Mouse (Mus musculus): Measurements from ENCODE around the gene Col4a1.

Col4a1 gene

GRCm38 (mm10) chr8:11262031-11262735 lies 50.4 kb downstream of the Col4a1 start:
- DNase-seq, result peak; percentile 71

- DNase-seq, result no peak
Observed at GRCm38 (mm10) chr8:11259832-11260615, 52.6 kb downstream of the Col4a1 start.

GRCm38 (mm10) chr8:11258517-11259136 lies 54.0 kb downstream of the Col4a1 start:
- DNase-seq, result no peak

DNA sequence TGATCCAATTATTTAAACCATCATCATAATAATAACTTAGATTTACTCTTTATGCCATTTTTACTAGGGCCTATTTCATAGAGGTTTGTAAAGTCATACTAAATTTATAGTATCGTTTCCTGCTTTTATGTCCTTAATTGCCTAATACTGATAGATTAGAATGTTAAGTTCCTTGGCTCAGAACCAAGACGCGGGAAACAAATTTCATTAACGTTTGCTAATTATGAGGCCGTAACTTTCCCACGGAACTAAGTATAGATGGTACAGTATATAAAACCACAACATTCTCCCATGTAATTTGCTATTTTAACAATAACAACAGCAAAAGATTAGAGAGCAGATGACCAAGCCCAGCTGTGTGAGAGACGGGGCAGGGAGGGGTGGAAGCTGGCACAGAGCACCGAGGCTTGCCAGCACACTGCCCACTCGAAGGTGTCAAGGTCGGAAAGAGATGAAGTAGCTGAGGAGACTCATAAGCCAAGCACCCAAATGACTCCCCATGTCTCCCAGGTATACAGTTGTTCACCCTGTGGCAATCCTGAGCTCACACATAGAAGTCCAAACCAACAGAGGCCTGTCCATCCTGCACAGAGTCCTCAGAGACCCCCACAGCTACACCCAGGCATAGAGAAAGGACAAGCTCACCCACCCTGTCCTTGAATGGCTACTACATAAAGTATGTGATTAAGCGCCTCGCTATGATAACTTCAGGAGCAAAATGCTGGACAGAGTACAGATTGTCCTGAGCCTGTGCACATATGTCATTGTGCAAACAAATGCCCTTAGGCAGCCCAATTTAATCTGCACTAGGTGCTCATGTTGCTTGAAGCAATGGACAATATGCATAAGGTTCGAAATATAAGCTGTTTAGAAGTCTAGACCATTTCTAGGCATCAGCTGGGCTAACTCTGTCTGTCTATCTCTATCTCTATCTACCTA lies 55.3 kb downstream of the Col4a1 start:
- no peak for DNase-seq

GRCm38 (mm10) chr8:11256405-11256804 lies 56.2 kb downstream of the Col4a1 start:
- no peak for DNase-seq

GRCm38 (mm10) chr8:11255680-11256079 lies 56.9 kb downstream of the Col4a1 start:
- no peak for DNase-seq

DNA sequence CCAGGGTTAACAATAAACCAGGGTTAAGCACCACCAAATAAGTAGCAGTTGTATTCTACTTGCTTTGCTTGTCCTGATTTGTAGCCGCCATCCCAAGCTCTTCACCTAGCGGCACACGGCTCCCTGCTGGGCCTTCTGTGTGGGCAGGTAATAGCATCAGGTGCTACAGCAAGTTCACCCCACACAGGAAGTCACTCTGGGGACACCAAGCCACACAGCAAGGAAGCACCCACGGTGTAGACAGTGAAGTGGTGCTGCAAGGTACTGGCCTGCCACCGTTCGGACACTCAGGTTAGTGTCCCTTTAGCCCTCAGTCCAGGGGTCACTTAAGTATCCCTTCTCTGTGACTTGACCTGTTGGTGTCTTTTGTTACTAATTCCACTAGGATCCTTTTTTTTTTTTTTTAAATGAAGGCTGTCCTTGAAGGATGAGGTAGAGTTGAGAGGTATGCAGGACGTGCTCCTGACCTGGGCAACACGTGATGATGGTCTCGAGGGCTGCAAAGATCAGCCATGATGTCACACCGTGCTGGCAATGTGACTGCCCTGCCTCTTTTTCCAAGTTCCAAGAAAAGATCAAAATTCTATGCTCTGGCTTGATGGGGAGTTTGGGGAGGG lies 57.6 kb downstream of the Col4a1 start:
- DNase-seq, result no peak

GRCm38 (mm10) chr8:11254510-11254909 lies 58.1 kb downstream of the Col4a1 start:
- DNase-seq, result no peak

- peak; percentile 86 for DNase-seq
Observed at GRCm38 (mm10) chr8:11253556-11253955, 59.1 kb downstream of the Col4a1 start.

- no peak for DNase-seq
Observed at GRCm38 (mm10) chr8:11253041-11253440, 59.6 kb downstream of the Col4a1 start.

GRCm38 (mm10) chr8:11252235-11252774 lies 60.3 kb downstream of the Col4a1 start:
- no peak for DNase-seq

- no peak for DNase-seq
Observed at GRCm38 (mm10) chr8:11250149-11250548, 62.5 kb downstream of the Col4a1 start.

DNA sequence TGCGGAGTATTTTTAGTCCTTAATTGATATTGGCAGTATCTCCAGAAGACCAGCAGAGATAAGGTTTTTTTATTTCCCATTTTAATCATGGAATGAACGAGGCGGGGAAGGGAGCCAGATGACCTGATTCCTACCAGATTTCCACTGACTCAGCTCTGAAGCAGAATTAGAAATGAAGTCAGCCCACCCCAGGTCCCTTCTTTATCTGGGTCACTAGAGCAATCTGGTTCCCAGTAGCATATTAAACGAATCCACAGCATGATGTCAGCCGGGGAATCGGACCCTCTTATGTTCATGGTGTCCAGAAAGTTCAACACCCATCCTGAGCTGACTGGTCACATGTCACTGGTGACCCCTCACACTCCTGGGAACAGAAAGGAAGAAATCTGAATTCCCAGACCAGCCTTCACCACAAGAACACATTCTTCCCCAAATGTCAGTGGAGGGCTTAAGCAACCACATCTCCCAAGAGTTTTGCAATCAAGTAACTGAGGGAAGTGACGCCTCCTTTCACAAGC lies 63.0 kb downstream of the Col4a1 start:
- peak; percentile 51 for DNase-seq

DNA sequence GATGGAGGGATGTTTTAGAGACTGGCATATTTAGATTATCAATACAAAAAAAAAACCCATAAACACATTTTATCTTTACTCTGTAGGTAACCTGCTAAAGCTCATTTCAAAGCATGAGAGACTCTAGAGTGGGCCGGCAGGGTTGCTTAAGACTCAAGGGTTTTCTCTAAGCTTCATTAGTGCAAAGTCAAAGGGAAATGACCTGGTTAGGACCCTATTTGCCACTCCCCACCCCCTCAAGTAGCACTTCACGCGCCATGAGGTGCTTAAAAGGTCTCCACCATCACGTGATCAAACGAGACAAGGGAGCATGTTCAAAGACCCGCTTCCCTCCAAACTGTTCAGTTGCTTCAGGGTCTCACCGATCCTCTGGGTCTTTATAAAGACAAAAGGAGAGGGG lies 63.9 kb downstream of the Col4a1 start:
- DNase-seq, result no peak

DNA sequence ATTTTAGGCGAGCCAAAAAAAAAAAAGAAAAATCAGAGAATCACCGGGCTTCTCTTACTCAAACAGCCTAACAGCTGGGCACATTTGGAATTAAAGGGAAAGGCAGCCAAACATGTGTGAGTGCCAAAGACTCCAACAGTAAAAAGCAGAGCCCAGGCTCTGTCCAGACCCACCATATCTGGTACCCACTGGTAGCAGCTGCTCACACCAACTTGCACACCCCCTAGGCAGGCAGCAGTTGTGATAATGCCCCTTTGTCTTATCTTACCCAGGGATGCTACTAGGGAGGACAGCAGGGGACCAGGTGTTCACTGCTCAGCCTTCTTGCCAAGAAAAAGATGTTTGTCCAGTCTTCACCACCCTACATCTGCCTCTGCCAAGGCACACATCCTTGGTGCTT lies 71.1 kb downstream of the Col4a1 start:
- no peak for DNase-seq

GRCm38 (mm10) chr8:11234879-11235210 lies 77.8 kb downstream of the Col4a1 start:
- DNase-seq, result no peak

DNA sequence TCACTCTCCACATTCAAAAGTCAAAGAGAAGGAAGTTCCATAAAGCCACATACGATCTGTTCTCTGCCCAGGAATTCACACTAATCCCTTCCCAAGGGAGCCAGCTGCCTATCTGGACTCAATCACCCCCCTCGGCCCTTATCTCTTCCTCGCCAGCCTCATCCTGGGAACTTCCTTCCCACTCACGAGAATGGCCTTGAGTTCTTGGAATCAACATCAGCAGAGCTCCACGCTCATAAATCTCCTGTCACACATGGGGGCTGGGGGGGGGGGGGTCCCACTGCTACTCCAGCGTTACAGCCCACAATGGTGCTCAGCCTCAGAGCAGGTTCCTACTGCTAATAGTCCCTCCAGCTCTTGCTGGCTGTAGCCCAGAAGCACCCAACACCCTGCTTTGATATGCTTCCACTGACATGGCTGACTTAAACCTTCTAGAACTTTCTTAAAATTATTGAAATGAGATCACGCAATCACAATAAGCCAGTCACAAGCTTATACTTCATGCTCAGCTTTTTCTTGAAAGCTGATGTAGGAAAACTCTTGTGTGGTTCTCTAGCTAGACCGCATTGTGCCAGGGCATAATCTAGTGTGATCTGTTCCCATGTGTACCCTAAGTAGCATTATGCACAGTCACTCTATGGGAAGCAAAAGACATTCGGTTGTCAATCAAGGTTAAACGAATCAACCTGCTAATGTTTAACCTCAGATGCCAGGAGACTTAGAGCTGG lies 78.3 kb downstream of the Col4a1 start:
- DNase-seq, result peak; percentile 37

DNA sequence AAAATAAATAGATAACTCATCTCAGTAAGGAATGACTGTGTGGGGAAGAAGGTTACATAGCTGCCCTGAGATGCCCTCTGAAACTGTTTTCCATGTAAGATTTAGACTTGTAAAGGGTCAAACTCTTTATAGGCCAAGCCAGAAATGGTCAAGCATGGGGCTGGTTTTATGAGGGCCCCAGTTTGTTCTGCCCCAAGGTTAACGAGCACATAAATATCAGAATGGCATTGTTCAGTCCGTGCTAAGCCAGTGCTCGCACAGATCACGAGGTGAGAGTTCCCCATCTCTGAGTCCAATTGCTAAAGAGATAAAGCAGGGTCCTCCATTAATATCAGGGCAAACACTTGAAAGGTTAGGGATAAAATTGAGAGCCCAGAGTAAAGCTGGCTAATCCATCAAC lies 79.6 kb downstream of the Col4a1 start:
- no peak for DNase-seq

DNA sequence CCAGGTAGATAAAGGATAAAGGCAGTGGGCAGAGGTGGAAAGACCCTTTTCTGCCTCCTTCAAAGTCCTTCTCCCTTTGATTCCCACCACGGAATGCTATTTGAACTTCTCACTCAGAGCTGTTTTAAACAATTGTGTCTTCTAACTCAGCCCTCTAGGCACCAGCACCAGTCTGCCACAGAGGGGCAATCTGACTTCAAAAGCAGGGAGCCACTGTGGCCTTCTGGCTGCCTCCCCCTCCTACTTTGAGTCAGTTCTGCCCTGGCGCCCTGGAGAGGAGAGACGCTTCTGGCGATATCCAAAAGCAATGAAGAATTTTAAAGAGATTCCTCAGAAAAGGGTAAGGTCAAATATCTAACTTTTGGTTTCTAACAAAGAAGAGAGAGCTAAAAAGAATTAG lies 82.3 kb downstream of the Col4a1 start:
- no peak for DNase-seq

DNA sequence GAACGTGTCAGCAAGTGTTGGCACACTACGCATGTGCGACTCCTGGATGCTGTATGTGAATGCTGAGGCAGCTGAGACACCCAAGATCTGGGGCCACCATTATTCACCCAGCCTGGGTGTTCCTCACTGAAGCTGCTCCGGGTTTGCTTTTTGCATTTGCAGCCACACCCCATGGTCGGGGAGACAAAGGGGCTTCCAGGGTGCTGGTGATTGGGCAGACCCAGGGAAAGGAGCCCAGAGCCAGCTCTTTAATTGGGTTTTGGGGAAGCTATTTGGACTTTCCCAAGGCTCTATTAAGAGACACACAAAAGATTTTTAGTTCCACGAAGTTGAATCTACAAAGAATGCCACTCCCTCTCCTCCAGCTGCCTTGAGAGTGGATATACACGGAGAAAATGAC lies 85.2 kb downstream of the Col4a1 start:
- DNase-seq, result no peak

Measured in lung, postnatal 14 days (tissue).